Mouse (Mus musculus) megakaryocyte, embryonic 14.5 days (primary cell): Measurements from ENCODE around the gene Magt1.

Experiments
- FLI1 ChIP-seq: IDR thresholded peaks from 2 replicates; pipeline ENCODE4 v1.6.1; 2012; ENCODE audit warnings: low read length, inconsistent platforms, mixed read lengths
- GATA1 ChIP-seq: IDR thresholded peaks from 3 replicates; pipeline ENCODE4 v1.6.1; 2012; ENCODE audit warnings: mixed read lengths, low read length, inconsistent platforms, borderline replicate concordance

GRCm38 (mm10) chrX:105926121-105926735 lies 85.5 kb downstream of the Magt1 start:
- TF ChIP-seq GATA1 (no peak), FLI1 (no peak)
